Mouse (Mus musculus): ENCODE measurements around the gene Stxbp2. TPM values are rescaled to one million over a fixed set of nuclear protein-coding genes. Genes with fewer than 3 reads are reported as not detected.

The Stxbp2 gene
- polyA plus RNA-seq, 1 experiment from 2014 or later: 111 TPM

DNA sequence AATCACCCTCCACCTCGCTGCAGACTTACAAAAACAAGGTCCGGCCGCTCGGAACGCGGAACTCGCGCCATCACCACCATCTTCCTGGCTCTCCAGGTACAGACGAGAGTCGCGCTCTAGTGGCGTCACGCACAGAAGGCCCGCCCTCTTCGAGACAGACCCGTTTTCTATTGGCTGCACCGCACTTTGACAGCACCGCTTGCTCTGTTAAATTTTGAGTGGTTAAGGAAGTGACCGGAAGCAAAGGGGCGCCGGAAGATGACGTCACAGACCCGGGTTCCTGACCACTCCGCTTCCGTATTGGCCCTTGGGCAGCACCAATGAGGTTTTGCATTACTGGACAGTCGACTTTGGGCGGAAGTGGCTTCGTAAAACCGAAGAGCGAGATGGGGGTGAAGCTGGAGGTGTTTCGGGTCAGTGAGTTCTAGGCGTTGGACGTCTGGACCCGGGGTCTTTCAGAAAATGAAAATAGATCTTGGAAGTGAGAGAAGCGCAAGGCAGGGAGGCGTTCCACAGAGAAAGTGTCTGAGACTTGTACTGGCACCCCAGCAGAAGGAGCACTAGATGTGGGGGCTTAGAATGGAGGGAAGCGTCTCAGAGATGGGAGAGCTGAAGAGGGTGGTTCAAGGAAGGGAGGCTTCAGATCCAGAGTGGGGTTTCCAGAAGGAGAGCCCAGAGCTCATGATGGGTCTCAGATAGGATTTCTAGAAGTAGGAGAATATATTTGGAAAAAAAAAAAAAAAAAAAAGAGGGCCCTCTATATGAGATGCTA is 9.4 kb upstream of the Stxbp2 start, which contains the start of the genes Xab2 and Pet100:
Xab2 (minus strand) TSS at position 118 of the 772 bp plus-strand sequence.
Pet100 (plus strand) TSS at position 350 of the 772 bp plus-strand sequence.
- WGBS: under 1% methylated on average over 37 of the region's 37 CpGs

DNA sequence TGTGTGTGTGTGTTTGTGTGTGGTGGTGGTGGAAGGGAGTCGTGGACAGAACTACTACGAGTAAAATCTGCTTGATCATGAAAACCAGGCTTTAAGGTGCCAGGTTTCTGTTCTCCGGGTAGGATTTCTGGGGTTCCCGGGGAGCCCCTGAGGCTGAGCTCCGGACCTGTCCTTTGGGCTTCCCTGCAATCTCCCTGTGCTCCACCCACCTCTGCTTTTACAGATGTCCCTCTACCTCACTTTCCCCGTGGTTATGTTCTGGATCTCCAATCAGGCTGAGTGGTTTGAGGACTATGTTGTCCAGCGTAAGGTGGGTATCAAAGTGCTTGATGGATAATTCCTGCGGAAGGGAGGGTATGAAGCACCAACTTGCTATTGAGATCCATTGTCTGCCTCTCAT is 8.6 kb upstream of the Stxbp2 start:
- ATAC-seq (ENCODE audit: low FRiP score, low TSS enrichment): no peak
- Histone ChIP-seq H3K9ac (ENCODE audit: low read length) (no peak overlapping the region), H3K27ac (replicated peaks) (no peak overlapping the region), H3K4me2 (replicated peaks; ENCODE audit: low read depth) (peak overlapping the region; percentile 78), H3K4me1 (replicated peaks; ENCODE audit: control insufficient read depth, insufficient read depth) (no peaks in the 10 kb centered on the region), H3K36me3 (ENCODE audit: control insufficient read depth, insufficient read depth, low read length) (peaks cover 12% of the 10 kb centered on the region), H3K9me3 (ENCODE audit: control insufficient read depth, low read length) (no peaks in the 10 kb centered on the region), H3K27me3 (ENCODE audit: control insufficient read depth, insufficient read depth, low read length) (no peaks in the 10 kb centered on the region), H3K4me3 (ENCODE audit: low read depth, low read length) (no peak overlapping the region)
- DNase-seq (ENCODE audit: low spot score): no peak
- TF ChIP-seq CTCF (IDR thresholded peaks at IDR 0.05; ENCODE audit: low read depth) (no peak), EP300 (optimal IDR thresholded peaks at IDR 0.05) (no peak)
- 65% methylated on average over 8 of the region's 8 CpGs for WGBS

More for the DNA sequence above, 9.4 kb upstream of the Stxbp2 start, which contains the start of the genes Xab2 and Pet100:
- H3K9ac ChIP-seq (ENCODE audit: low read length): peak within 1 kb of the TSS; percentile 78
- H3K4me1 ChIP-seq (replicated peaks; ENCODE audit: control insufficient read depth, insufficient read depth): no peaks in the 10 kb centered on the region
- DNase-seq (ENCODE audit: low spot score) (peak; percentile 100), ATAC-seq (ENCODE audit: low FRiP score, low TSS enrichment) (peak; percentile 98)
- TF ChIP-seq EP300 (optimal IDR thresholded peaks at IDR 0.05) (no peak), CTCF (IDR thresholded peaks at IDR 0.05; ENCODE audit: low read depth) (no peak)
- H3K27ac ChIP-seq (replicated peaks): 0 out of 2 replicates have a peak within 1 kb of the TSS, but pooled peaks have one; percentile 3
- H3K36me3 ChIP-seq (ENCODE audit: control insufficient read depth, insufficient read depth, low read length): peaks cover 17% of the 10 kb centered on the region
- H3K9me3 ChIP-seq (ENCODE audit: control insufficient read depth, low read length): no peaks in the 10 kb centered on the region
- peak within 1 kb of the TSS; percentile 70 for H3K4me3 ChIP-seq (ENCODE audit: low read depth, low read length)
- H3K27me3 ChIP-seq (ENCODE audit: control insufficient read depth, insufficient read depth, low read length): no peaks in the 10 kb centered on the region
- H3K4me2 ChIP-seq (replicated peaks; ENCODE audit: low read depth): peak within 1 kb of the TSS; percentile 78

DNA sequence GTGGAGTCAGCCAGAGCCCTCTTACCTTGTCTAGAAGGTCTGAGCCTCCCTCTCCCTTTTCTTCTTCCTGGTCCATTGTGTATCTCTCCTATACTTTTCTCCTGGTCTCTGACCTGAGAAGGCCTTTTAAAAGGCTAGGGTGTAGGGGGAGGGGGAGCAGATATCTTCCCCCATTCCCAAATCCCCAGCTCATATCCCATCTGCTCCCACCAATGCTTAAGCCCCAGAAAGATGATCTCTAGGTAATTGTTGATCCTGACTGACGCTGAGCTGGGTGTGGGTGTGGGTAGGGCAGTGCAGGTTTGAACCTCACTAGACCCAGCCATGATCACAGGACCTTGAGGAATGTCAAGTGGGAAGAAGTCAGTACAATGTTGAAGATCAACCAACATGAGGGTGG is 5.3 kb upstream of the Stxbp2 start, which contains the start of gene Pcp2:
Pcp2 (minus strand) TSS at position 101 of the 400 bp plus-strand sequence.
- no peaks in the 10 kb centered on the region for H3K27me3 ChIP-seq (ENCODE audit: control insufficient read depth, insufficient read depth, low read length)
- H3K9ac ChIP-seq (ENCODE audit: low read length): no peak within 1 kb of the TSS
- TF ChIP-seq CTCF (IDR thresholded peaks at IDR 0.05; ENCODE audit: low read depth): no peak
- TF ChIP-seq EP300 (optimal IDR thresholded peaks at IDR 0.05): no peak
- H3K4me2 ChIP-seq (replicated peaks; ENCODE audit: low read depth): no peak within 1 kb of the TSS
- DNase-seq (ENCODE audit: low spot score) (no peak), ATAC-seq (ENCODE audit: low FRiP score, low TSS enrichment) (no peak)
- H3K4me1 ChIP-seq (replicated peaks; ENCODE audit: control insufficient read depth, insufficient read depth): no peaks in the 10 kb centered on the region
- 77% methylated on average over 1 of the region's 1 CpGs for WGBS
- no peak within 1 kb of the TSS for H3K27ac ChIP-seq (replicated peaks)
- H3K9me3 ChIP-seq (ENCODE audit: control insufficient read depth, low read length): no peaks in the 10 kb centered on the region
- H3K4me3 ChIP-seq (ENCODE audit: low read depth, low read length): no peak within 1 kb of the TSS
- H3K36me3 ChIP-seq (ENCODE audit: control insufficient read depth, insufficient read depth, low read length): no peaks in the 10 kb centered on the region

DNA sequence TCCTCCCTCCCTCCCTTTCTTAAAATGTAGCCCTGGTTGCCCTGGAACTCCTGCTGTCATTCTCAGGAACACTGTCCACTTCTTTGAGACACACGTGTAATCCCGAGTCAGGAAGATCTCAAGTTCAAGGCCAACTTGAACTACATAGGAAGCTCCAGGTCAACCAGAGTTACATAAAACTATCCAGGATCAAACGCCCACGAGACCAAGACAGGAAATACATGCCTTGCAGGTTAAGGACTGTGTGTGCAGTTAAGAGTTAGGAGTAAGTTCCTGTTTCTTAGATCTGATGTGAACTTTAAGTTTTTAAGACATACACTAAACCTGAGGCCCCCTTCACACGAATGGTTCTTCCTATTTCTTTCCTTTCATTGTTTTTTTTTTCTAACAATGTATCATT is 3.8 kb upstream of the Stxbp2 start:
- no peak overlapping the region for H3K4me2 ChIP-seq (replicated peaks; ENCODE audit: low read depth)
- no peaks in the 10 kb centered on the region for H3K4me1 ChIP-seq (replicated peaks; ENCODE audit: control insufficient read depth, insufficient read depth)
- H3K36me3 ChIP-seq (ENCODE audit: control insufficient read depth, insufficient read depth, low read length): no peaks in the 10 kb centered on the region
- 49% methylated on average over 5 of the region's 5 CpGs for WGBS
- DNase-seq (ENCODE audit: low spot score) (no peak), ATAC-seq (ENCODE audit: low FRiP score, low TSS enrichment) (no peak)
- no peak overlapping the region for H3K27ac ChIP-seq (replicated peaks)
- TF ChIP-seq CTCF (IDR thresholded peaks at IDR 0.05; ENCODE audit: low read depth): no peak
- TF ChIP-seq EP300 (optimal IDR thresholded peaks at IDR 0.05): no peak
- no peaks in the 10 kb centered on the region for H3K27me3 ChIP-seq (ENCODE audit: control insufficient read depth, insufficient read depth, low read length)
- H3K9ac ChIP-seq (ENCODE audit: low read length): no peak overlapping the region
- no peak overlapping the region for H3K4me3 ChIP-seq (ENCODE audit: low read depth, low read length)
- no peaks in the 10 kb centered on the region for H3K9me3 ChIP-seq (ENCODE audit: control insufficient read depth, low read length)

DNA sequence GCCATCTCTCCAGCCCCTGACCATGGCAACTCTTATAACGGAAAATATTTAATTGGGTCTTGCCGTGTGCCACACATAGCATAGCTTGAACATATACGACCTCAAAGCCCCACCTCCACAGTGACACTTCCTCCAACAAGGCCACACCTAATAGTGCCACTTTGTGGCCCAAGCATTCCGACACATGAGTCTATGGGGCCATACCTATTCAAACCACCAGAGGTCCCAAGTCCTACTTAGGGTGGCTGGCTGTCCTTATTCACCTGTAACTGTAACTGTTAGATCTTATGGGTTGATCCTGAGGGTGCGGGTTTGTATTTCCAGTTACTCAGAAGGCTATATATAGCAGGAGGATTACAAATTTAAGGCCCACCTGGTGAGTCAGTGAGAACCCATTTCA is 2.7 kb upstream of the Stxbp2 start:
- Histone ChIP-seq H3K9ac (ENCODE audit: low read length) (no peak overlapping the region), H3K36me3 (ENCODE audit: control insufficient read depth, insufficient read depth, low read length) (no peaks in the 10 kb centered on the region), H3K4me2 (replicated peaks; ENCODE audit: low read depth) (no peak overlapping the region), H3K4me3 (ENCODE audit: low read depth, low read length) (no peak overlapping the region), H3K9me3 (ENCODE audit: control insufficient read depth, low read length) (no peaks in the 10 kb centered on the region), H3K4me1 (replicated peaks; ENCODE audit: control insufficient read depth, insufficient read depth) (no peaks in the 10 kb centered on the region), H3K27me3 (ENCODE audit: control insufficient read depth, insufficient read depth, low read length) (no peaks in the 10 kb centered on the region), H3K27ac (replicated peaks) (no peak overlapping the region)
- peak; percentile 49 for ATAC-seq (ENCODE audit: low FRiP score, low TSS enrichment)
- TF ChIP-seq CTCF (IDR thresholded peaks at IDR 0.05; ENCODE audit: low read depth) (peak; percentile 76), EP300 (optimal IDR thresholded peaks at IDR 0.05) (no peak)
- 26% methylated on average over 5 of the region's 5 CpGs for WGBS
- peak; percentile 68 for DNase-seq (ENCODE audit: low spot score)

DNA sequence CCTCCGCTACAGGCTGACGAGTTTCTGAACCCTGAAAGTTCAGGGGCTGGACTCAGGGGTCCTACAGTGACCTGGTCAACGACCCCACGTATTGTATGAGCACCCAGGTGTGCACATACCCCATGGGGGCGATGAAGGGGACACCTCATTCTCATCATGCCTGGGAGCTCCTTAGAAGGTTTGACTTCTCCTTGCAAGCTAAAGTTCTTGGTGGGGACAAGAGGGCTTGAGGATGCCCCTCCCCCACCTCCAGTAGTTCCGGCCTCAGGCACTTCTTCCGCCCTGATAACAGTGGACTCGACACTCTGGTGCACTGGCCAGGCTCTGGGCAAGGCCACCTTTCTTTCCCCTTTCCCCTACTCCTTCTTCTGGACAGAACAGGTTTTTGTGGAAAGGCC is 722 bp downstream of the Stxbp2 start:
- H3K4me1 ChIP-seq (replicated peaks; ENCODE audit: control insufficient read depth, insufficient read depth): no peaks in the 10 kb centered on the region
- DNase-seq (ENCODE audit: low spot score): peak; percentile 80
- H3K27ac ChIP-seq (replicated peaks): peak overlapping the region; percentile 79
- ATAC-seq (ENCODE audit: low FRiP score, low TSS enrichment): peak; percentile 81
- 17% methylated on average over 8 of the region's 8 CpGs for WGBS
- H3K4me2 ChIP-seq (replicated peaks; ENCODE audit: low read depth): peak overlapping the region; percentile 65
- no peaks in the 10 kb centered on the region for H3K9me3 ChIP-seq (ENCODE audit: control insufficient read depth, low read length)
- no peak for TF ChIP-seq EP300 (optimal IDR thresholded peaks at IDR 0.05)
- 0 out of 2 replicates have a peak, but pooled peaks cover 1% of the 10 kb centered on the region for H3K36me3 ChIP-seq (ENCODE audit: control insufficient read depth, insufficient read depth, low read length)
- peak overlapping the region; percentile 76 for H3K9ac ChIP-seq (ENCODE audit: low read length)
- no peaks in the 10 kb centered on the region for H3K27me3 ChIP-seq (ENCODE audit: control insufficient read depth, insufficient read depth, low read length)
- H3K4me3 ChIP-seq (ENCODE audit: low read depth, low read length): peak overlapping the region; percentile 65
